Mouse (Mus musculus) forebrain, postnatal 0 days (tissue): ENCODE data around the gene Tns3. TPM values are rescaled to one million over a fixed set of nuclear protein-coding genes. Genes with fewer than 3 reads are reported as not detected.
A peak's percentile ranks its signal among the peaks of the same experiment; 100 is the strongest.
"Not testable (repeated sequence)": the region's sequence is repeated elsewhere in the genome, so short reads cannot be mapped to it uniquely, and the experiment has no call there.

Experiments used
- ATAC-seq: fragments of 200-750 bp; cut with Nextera tagmentation; 2 replicates; pipeline ENCODE4 v1.8.0; 2017; ENCODE audit warnings: mild to moderate bottlenecking, moderate library complexity
- DNase-seq: peaks from one replicate; pipeline ENCODE4 v3.0.0-alpha.2; 2015
- H3K27ac ChIP-seq: fragments of 300-500 bp; sonication (generic); 2 replicates; pipeline ENCODE4 v1.5.1; 2014; ENCODE audit warnings: low read depth, mild to moderate bottlenecking, antibody characterized with exemption, low read length, moderate library complexity, mixed read lengths
- H3K27me3 ChIP-seq: fragments of 300-500 bp; sonication (generic); 2 replicates; pipeline ENCODE4 v1.6.1; 2014; ENCODE audit warnings: mild to moderate bottlenecking, low read length, mixed read lengths; ENCODE audit not compliant: insufficient read depth
- H3K36me3 ChIP-seq: fragments of 300-500 bp; sonication (generic); 2 replicates; pipeline ENCODE4 v1.6.1; 2014; ENCODE audit warnings: mild to moderate bottlenecking, moderate library complexity; ENCODE audit not compliant: insufficient read depth
- H3K4me1 ChIP-seq: fragments of 300-500 bp; sonication (generic); 2 replicates; pipeline ENCODE4 v1.6.1; 2014; ENCODE audit warnings: antibody characterized with exemption; ENCODE audit not compliant: insufficient read depth
- H3K4me2 ChIP-seq: fragments of 300-500 bp; sonication (generic); 2 replicates; pipeline ENCODE4 v1.6.1; 2014; ENCODE audit warnings: low read depth, mild to moderate bottlenecking, moderate library complexity
- H3K4me3 ChIP-seq: fragments of 300-500 bp; sonication (generic); 2 replicates; pipeline ENCODE4 v1.5.1; 2014; ENCODE audit warnings: low read depth, low read length, mixed read lengths
- H3K9ac ChIP-seq: fragments of 300-500 bp; sonication (generic); 2 replicates; pipeline ENCODE4 v1.6.1; 2014; ENCODE audit warnings: mild to moderate bottlenecking
- H3K9me3 ChIP-seq: fragments of 300-500 bp; sonication (generic); 2 replicates; pipeline ENCODE4 v1.6.1; 2016; ENCODE audit warnings: low read length
- CTCF ChIP-seq: sonication (generic); IDR thresholded peaks from 2 replicates; pipeline ENCODE4 v1.5.1; 2016; ENCODE audit warnings: antibody characterized with exemption, control low read depth, low read depth
- WGBS: fragments of 180-500 bp; shearing (Covaris S2); extraction: QIAGEN DNeasy Blood & Tissue Kit; methylation state at CpG from one replicate; pipeline ENCODE4 v1.1.7; 2014; 5-methylcytosine and 5-hydroxymethylcytosine counted together
- polyA plus RNA-seq: library from polyadenylated mRNA; unstranded; fragments of >200 nt; fragmentation: Nextera tagmentation; extraction: Ambion mirVana; gene quantifications from 2 replicates; pipeline ENCODE4 v1.2.1, GENCODE M21; 2015
- total RNA-seq: library from RNA; depleted of rRNA; stranded (reverse); fragments of >200 nt; gene quantifications from 2 replicates; pipeline ENCODE4 v1.2.3, GENCODE M21; 2014

Tns3 gene
- total and polyA plus RNA-seq, 2 experiments from 2014 or later, result 6.2 to 26.5 TPM

DNA sequence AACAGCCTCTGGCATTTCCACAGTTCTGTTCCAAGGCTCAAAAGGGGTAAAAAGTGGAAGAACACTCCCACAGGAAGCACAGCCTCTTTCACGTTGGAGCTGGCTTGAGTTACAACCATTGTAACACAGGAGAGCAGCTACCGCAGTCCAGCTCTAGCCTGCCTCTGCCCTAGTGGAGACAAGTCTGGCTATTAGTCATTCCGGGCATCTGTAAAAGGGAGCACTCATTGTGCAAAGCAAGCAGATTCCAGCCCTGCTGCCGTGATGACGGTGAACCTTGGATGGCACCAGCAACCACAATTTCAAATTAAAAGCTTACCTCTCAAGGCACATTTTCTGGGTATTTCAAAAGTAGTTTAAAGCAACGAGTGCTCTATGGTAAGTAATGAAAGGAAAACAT is 120.0 kb downstream of the Tns3 start:
- H3K27ac ChIP-seq, result no peak overlapping the region
- no peak overlapping the region for H3K4me3 ChIP-seq
- no peaks in the 10 kb centered on the region for H3K27me3 ChIP-seq
- no peak for DNase-seq
- WGBS, result 33% methylated on average over 6 of the region's 6 CpGs
- ATAC-seq, result peak; percentile 45; the same call in 1 of the 2 replicates
- H3K9me3 ChIP-seq, result no peaks in the 10 kb centered on the region
- no peaks in the 10 kb centered on the region for H3K4me1 ChIP-seq
- H3K36me3 ChIP-seq, result no peaks in the 10 kb centered on the region
- H3K4me2 ChIP-seq, result no peak overlapping the region
- no peak for TF ChIP-seq CTCF
- H3K9ac ChIP-seq, result no peak overlapping the region

DNA sequence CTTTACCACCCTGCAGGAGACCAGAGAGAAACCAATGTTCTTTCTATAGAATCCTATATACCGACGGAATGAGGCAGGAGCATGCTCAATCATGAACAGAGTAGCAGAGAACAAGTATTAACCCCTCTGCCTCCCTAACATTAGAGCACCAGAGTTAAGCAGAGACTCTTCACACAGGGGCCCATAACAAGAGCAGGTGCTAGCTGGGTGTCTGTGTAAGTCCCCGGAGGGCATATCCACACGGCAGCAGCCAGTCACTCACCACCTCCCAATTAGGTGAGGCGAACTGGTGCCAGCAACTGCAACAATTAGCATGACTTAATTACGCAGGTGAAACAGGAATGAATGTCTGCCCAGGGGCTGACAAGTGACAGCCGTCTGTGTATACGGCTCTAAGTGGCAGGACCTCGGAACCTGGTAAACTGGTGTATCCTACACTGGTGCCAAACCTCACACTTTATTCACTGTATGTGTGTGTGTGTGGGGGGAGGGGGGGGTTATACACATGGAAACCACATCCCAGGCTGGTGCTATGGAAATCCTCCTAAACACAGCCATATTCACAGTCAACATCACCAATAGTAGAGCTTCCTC is 123.0 kb downstream of the Tns3 start:
- Histone ChIP-seq H3K27me3 (no peaks in the 10 kb centered on the region), H3K9ac (no peak overlapping the region), H3K4me2 (no peak overlapping the region), H3K4me1 (no peaks in the 10 kb centered on the region), H3K36me3 (no peaks in the 10 kb centered on the region), H3K4me3 (no peak overlapping the region), H3K9me3 (no peaks in the 10 kb centered on the region), H3K27ac (no peak overlapping the region)
- no peak; the same call in 1 of the 2 replicates for ATAC-seq
- TF ChIP-seq CTCF, result no peak
- 34% methylated on average over 9 of the region's 9 CpGs for WGBS
- DNase-seq, result no peak

DNA sequence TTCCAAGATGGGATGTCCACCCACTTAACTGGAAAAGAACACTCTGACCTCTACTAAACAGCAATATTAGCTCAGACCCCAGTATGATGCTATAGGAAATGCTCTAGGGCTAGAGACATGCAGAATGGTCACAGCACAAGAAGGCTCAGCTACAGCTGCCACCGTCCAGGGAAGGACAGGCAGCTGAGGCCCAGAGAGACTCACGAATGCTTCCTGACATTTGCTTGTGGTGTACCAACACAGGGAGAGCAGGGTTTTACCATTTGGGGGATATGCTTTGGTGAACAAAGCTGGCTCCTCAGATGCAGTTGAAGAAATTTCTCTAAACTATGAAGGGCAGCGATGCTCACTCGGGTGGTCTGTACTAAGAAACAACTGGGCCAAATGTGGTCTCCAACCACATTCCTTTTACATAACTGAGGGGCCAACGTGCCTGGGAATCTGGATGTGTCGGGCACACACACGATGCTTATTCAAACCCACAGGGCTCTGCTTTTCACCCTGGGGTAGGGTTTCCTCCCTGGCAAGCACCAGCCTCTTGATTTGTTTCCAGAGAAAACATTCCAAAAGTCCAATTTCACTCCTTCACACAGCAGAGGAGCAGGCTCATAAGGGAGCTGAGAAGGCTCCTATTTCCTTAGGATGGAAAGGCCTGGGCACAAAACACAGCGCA is 124.6 kb downstream of the Tns3 start:
- no peak overlapping the region for H3K27ac ChIP-seq
- DNase-seq (no peak), ATAC-seq (0 out of 2 replicates have a peak, but pooled peaks have one; percentile 12)
- H3K9ac ChIP-seq, result no peak overlapping the region
- 55% methylated on average over 8 of the region's 8 CpGs for WGBS
- no peaks in the 10 kb centered on the region for H3K9me3 ChIP-seq
- TF ChIP-seq CTCF, result no peak
- H3K4me3 ChIP-seq, result no peak overlapping the region
- H3K36me3 ChIP-seq, result no peaks in the 10 kb centered on the region
- H3K4me1 ChIP-seq, result no peaks in the 10 kb centered on the region
- no peak overlapping the region for H3K4me2 ChIP-seq
- H3K27me3 ChIP-seq, result no peaks in the 10 kb centered on the region

DNA sequence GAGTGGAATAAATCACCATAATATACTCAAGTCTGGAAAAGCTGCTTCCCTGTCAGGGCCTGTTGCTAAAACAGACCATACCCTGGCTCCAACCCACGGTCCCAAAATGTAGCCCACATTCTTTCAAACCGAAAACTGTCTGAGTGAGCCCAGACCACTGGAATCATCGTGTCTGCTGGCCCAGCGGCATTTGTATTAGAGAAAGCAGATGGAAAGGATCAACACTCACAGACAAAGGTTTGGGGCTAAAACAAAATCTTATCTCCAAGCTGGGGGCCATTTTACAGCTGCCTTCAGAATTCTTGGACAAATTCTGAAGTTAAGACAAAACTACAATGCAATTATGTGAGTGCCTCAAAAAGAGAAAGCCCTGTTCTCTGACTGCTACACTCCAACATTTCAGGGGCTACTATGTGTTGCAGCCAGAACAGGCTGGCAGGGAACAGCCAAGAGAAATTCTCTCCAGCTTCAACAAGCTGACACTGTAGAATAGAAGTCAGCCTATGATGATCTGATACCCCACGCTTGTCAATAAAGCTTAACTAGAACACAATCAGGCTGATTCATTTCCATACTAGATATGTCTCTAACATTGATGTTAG is 127.2 kb downstream of the Tns3 start:
- Histone ChIP-seq H3K9ac (no peak overlapping the region; the same call in 1 of the 2 replicates), H3K4me3 (no peak overlapping the region), H3K4me1 (no peaks in the 10 kb centered on the region), H3K36me3 (no peaks in the 10 kb centered on the region), H3K9me3 (no peaks in the 10 kb centered on the region), H3K27ac (no peak overlapping the region), H3K27me3 (no peaks in the 10 kb centered on the region), H3K4me2 (no peak overlapping the region)
- no peak for TF ChIP-seq CTCF
- no peak for ATAC-seq
- 60% methylated on average over 5 of the region's 5 CpGs for WGBS
- no peak for DNase-seq

DNA sequence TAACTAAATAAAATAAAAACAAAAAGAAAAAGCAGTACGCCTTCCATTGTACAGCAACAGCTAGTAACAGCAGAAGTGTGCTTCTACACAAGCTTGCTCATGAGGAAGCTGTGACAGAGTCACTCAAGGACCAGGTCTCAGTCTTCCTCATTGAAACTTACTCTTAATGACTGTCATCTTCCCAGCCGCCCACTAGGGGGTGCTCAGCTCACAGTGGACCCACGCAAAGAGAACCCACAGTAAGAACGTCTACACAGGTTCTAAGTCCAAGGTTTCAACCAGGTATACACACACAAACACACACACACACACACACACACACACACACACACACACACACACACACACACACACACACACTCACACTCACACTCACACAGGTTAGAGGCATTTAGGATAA is 129.4 kb downstream of the Tns3 start:
- Histone ChIP-seq H3K9ac (no peak overlapping the region), H3K27ac (no peak overlapping the region), H3K4me1 (no peaks in the 10 kb centered on the region), H3K27me3 (no peaks in the 10 kb centered on the region), H3K36me3 (no peaks in the 10 kb centered on the region), H3K4me2 (no peak overlapping the region), H3K9me3 (no peaks in the 10 kb centered on the region), H3K4me3 (no peak overlapping the region)
- 19% methylated on average over 4 of the region's 4 CpGs for WGBS
- TF ChIP-seq CTCF, result peak; percentile 90
- ATAC-seq, result peak; percentile 59
- DNase-seq, result peak; percentile 67

DNA sequence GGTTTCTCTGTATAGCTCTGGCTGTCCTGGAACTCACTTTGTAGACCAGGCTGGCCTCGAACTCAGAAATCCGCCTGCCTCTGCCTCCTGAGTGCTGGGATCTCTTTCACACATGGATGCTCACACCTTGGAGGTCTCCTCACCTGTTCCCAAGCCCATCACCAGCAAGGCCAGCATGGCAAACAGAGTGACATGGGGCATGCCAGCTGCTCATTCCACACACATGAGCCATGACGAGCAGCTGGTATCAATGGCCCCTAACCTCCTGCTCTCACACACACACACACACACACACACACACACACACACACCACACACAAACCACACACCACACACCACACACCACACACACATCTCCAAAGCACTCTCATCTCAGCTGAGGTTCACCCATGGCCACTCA is 131.6 kb downstream of the Tns3 start:
- not testable (repeated sequence) for H3K9ac ChIP-seq, ATAC-seq, DNase-seq, H3K27me3 ChIP-seq, H3K4me2 ChIP-seq, H3K4me1 ChIP-seq, H3K27ac ChIP-seq, H3K9me3 ChIP-seq, H3K4me3 ChIP-seq, H3K36me3 ChIP-seq
- 98% methylated on average over 3 of the region's 3 CpGs for WGBS

DNA sequence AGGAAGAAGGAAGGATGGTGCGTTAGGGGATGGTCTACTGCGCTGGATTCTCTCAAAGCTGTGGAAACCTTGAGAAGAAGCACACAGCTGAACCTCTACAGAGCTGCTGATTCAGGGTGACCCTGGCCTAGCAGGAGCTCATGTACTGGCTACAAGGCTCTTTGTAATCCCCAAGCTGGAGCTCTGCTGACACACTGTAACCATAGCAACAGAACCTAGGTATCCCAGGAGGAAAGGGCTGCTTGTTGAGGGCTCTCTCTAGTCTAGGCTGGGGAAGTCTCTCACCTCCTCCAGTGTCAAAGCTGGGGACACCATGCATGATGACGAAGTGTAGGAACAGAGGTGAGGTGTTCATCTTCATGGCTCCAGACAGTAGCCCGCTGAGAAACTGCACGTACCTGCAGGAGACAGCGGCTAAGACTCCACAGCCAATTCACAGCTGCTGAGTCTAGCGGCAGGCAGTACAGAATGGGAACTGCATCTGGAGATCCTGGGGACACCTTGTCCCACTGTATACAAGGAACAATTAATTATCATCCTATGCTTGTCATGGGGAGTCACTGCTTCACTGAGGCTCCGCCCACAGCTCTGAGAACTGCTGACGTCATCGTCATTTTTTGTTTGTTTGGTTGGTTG is 132.1 kb downstream of the Tns3 start:
- H3K4me1 ChIP-seq, result no peaks in the 10 kb centered on the region
- DNase-seq, result peak; percentile 18
- no peaks in the 10 kb centered on the region for H3K9me3 ChIP-seq
- no peak for TF ChIP-seq CTCF
- no peak overlapping the region for H3K4me3 ChIP-seq
- peak; percentile 70 for ATAC-seq
- H3K4me2 ChIP-seq, result no peak overlapping the region
- H3K27me3 ChIP-seq, result no peaks in the 10 kb centered on the region
- H3K27ac ChIP-seq, result no peak overlapping the region
- 85% methylated on average over 10 of the region's 10 CpGs for WGBS
- H3K36me3 ChIP-seq, result no peaks in the 10 kb centered on the region
- H3K9ac ChIP-seq, result no peak overlapping the region
